In genomic region chr6:99369156-99369555, GRCm38 (mm10) we compare ENCODE assay signal across 15 mouse cellular contexts.
"Had no signal": no experiment of that assay in that cellular context is flagged by ENCODE, and none has a peak within 500 bp of the region (broad histone marks: within the 10 kb centered on the region; RNA-seq: fewer than 3 reads in every experiment).

No protein-coding gene starts in this region.

- H3K4me1 ChIP-seq: midbrain, embryonic 13.5 days; neural tube, embryonic 12.5 days had no signal

- ATAC-seq: liver, postnatal 0 days; midbrain, embryonic 13.5 days; midbrain, embryonic 15.5 days had no signal

- DNase-seq: liver, postnatal 0 days; lung, adult 2 months; lung, postnatal 14 days; lung, postnatal 36 days; right cerebral cortex, postnatal 14 days; thymus, adult 18-20 months; thymus, postnatal 14 days had no signal

- H3K9ac ChIP-seq: liver, embryonic 15.5 days; liver, postnatal 0 days; lung, embryonic 15.5 days; midbrain, embryonic 13.5 days; midbrain, embryonic 15.5 days; neural tube, embryonic 12.5 days had no signal

- H3K4me2 ChIP-seq: liver, embryonic 15.5 days; lung, embryonic 15.5 days; midbrain, embryonic 11.5 days; midbrain, embryonic 13.5 days; midbrain, embryonic 15.5 days; neural tube, embryonic 12.5 days had no signal

- H3K27me3 ChIP-seq: liver, embryonic 15.5 days; lung, embryonic 15.5 days; megakaryocyte, embryonic 14.5 days; midbrain, embryonic 13.5 days; midbrain, embryonic 15.5 days; neural tube, embryonic 12.5 days had no signal

- H3K27ac ChIP-seq: liver, embryonic 15.5 days; lung, embryonic 15.5 days; macrophage; midbrain, embryonic 13.5 days; midbrain, embryonic 15.5 days; neural tube, embryonic 12.5 days had no signal

- H3K9me3 ChIP-seq: liver, embryonic 15.5 days; lung, embryonic 15.5 days; midbrain, embryonic 13.5 days; midbrain, embryonic 15.5 days; neural tube, embryonic 12.5 days had no signal

- H3K36me3 ChIP-seq: liver, embryonic 15.5 days; lung, embryonic 15.5 days; midbrain, embryonic 13.5 days; midbrain, embryonic 15.5 days; neural tube, embryonic 12.5 days had no signal

- H3K4me3 ChIP-seq: liver, embryonic 15.5 days; lung, embryonic 15.5 days; megakaryocyte, embryonic 14.5 days; midbrain, embryonic 13.5 days; midbrain, embryonic 15.5 days; neural tube, embryonic 12.5 days had no signal
